Mouse (Mus musculus): Measurements from ENCODE around the gene Mr1. TPM values are rescaled to one million over a fixed set of nuclear protein-coding genes. Genes with fewer than 3 reads are reported as not detected.
"Not testable (repeated sequence)": the region's sequence is repeated elsewhere in the genome, so short reads cannot be mapped to it uniquely, and the experiment has no call there.

The Mr1 gene
- total RNA-seq (2021), result 1 to 10 TPM; 2.1 to 3.1 TPM
- long read RNA-seq, experiment 1, partial matches to known transcripts, result 0 of 3 reads
- long read RNA-seq, experiment 1, other reads (novel, unspliced or antisense), result 0 of 3 reads
- long read RNA-seq, experiment 2, partial matches to known transcripts, result 0 of 1 reads
- long read RNA-seq, experiment 2, other reads (novel, unspliced or antisense), result 0 of 1 reads

DNA sequence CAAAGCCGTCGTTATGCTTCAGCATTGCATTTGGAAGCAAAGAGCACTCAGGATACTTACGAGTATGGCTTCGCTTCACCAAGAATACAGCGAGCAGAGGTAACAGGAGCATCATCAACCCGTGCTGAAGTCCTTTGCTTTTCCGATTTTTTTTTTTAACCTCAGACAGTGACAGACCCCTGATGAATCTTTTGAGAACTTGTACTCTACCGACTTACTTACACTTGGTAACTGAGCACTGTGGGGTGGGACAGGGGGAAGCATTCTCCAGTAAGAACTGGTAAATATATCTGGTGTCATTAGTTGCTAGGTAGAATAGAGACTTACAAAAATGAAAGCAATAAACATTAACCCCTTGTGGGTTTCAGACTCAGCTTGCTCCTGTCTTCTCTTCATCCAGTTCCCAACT lies at the start of gene Mr1:
Mr1 (minus strand) TSS at position 243 of the 409 bp plus-strand sequence.
- no peak for DNase-seq (ENCODE audit: extremely low spot score in 1 of 2, low spot score in 2 of 2)
- intact Hi-C loops (cut with DNase I), result no loop called here
- H3K4me3 ChIP-seq, result peak within 1 kb of the TSS; percentile 43
- no peak for TF ChIP-seq CTCF (IDR thresholded peaks at IDR 0.05)
- H3K27ac ChIP-seq, result peak within 1 kb of the TSS; percentile 38

DNA sequence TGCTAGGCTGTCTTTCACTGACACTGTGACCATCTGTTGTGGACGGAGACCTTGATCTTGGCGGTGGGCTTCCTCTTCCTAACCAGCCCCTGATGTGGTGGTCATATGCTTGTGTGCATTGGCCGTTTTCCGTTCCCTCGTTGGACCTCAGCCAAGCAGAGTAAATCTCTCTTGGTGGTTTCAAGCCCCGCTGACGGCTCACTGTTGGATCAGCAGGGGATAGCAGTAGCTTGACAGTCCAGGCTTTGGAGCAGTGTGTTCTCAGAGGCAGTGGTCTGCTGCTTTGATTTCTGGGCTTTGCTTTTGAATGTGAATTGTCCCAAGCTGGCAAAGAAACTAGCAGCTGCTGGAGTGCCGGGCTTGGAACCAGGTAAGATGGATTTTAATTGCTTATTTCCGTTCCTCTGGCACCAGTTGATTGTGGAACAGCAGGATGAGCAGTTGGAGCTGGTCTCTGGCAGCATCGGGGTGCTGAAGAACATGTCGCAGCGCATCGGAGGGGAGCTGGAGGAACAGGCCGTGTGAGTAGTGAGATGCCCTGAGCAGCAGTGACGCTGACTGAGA lies 46.3 kb upstream of the Mr1 start:
- TF ChIP-seq CTCF (IDR thresholded peaks at IDR 0.05), result no peak
- no peak for DNase-seq (ENCODE audit: extremely low spot score in 1 of 2, low spot score in 2 of 2)
- no peak overlapping the region for H3K4me3 ChIP-seq
- intact Hi-C loops (cut with DNase I), result no loop called here
- H3K27ac ChIP-seq, result no peak overlapping the region; the same call in 1 of the 2 replicates

- no peak overlapping the region for H3K27ac ChIP-seq
- H3K4me3 ChIP-seq, result no peak overlapping the region
- TF ChIP-seq CTCF (IDR thresholded peaks at IDR 0.05), result no peak
- no peak for DNase-seq (ENCODE audit: extremely low spot score in 1 of 2, low spot score in 2 of 2)
- intact Hi-C loops (cut with DNase I), result no loop called here
These were observed 45.1 kb upstream of the Mr1 start for GRCm38 (mm10) chr1:155191671-155192070.

DNA sequence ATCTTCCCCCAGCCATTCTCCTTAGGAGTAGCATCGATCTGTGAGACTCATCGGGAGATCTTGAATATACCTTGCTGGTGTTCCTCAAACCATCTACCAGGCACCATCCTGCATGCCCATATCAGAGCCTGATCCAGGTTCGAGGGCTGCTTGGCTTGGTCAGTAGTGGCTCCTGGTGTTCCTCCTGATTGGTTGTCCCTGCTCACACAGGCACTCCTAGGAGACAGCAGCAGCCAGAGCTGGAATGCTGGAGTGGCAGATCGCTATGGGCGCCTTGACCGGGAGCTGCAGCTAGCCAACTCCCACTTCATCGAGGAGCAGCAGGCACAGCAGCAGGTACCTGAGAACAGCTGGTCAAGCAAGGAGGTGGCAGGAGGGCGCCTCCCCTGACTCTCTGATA lies 44.6 kb upstream of the Mr1 start:
- TF ChIP-seq CTCF (IDR thresholded peaks at IDR 0.05), result no peak
- no peak for DNase-seq (ENCODE audit: extremely low spot score in 1 of 2, low spot score in 2 of 2)
- intact Hi-C loops (cut with DNase I), result no loop called here
- H3K4me3 ChIP-seq, result no peak overlapping the region
- H3K27ac ChIP-seq, result no peak overlapping the region

- no peak for DNase-seq (ENCODE audit: extremely low spot score in 1 of 2, low spot score in 2 of 2)
- no peak for TF ChIP-seq CTCF (IDR thresholded peaks at IDR 0.05)
- intact Hi-C loops (cut with DNase I), result no loop called here
- no peak overlapping the region for H3K4me3 ChIP-seq
- H3K27ac ChIP-seq, result no peak overlapping the region
These were observed 42.0 kb upstream of the Mr1 start for GRCm38 (mm10) chr1:155188656-155189055.

- TF ChIP-seq CTCF (IDR thresholded peaks at IDR 0.05), result no peak
- no peak overlapping the region for H3K27ac ChIP-seq
- intact Hi-C loops (cut with DNase I), result no loop called here
- no peak overlapping the region for H3K4me3 ChIP-seq
- no peak for DNase-seq (ENCODE audit: extremely low spot score in 1 of 2, low spot score in 2 of 2)
These were observed 37.6 kb upstream of the Mr1 start for GRCm38 (mm10) chr1:155184191-155184590.

GRCm38 (mm10) chr1:155178192-155178924 lies 31.7 kb upstream of the Mr1 start:
- TF ChIP-seq CTCF (IDR thresholded peaks at IDR 0.05), result no peak
- intact Hi-C loops (cut with DNase I), result no loop called here
- H3K4me3 ChIP-seq, result no peak overlapping the region
- DNase-seq (ENCODE audit: extremely low spot score in 1 of 2, low spot score in 2 of 2), result no peak
- no peak overlapping the region for H3K27ac ChIP-seq

DNA sequence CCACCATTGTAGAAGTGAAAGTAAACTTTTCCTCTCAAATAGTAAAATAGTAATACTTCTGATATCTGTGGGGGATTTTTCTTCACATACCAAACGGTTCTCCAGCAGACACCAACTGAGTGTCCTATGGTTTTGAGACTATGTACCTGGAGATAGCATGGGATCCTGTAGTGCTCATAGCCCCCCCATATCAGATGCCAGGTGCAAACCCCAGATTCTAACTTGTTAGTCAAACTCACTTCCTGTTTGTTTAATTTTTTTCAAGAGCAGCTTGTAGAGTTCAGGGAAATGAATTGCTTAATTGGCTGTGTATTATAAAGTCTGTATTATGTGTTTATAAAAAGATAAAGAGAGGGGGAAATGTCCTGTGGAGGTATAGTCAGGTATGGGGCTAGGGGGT lies 27.8 kb upstream of the Mr1 start:
- no peak overlapping the region for H3K27ac ChIP-seq
- TF ChIP-seq CTCF (IDR thresholded peaks at IDR 0.05), result no peak
- intact Hi-C loops (cut with DNase I), result no loop called here
- no peak overlapping the region for H3K4me3 ChIP-seq
- DNase-seq (ENCODE audit: extremely low spot score in 1 of 2, low spot score in 2 of 2), result no peak

DNA sequence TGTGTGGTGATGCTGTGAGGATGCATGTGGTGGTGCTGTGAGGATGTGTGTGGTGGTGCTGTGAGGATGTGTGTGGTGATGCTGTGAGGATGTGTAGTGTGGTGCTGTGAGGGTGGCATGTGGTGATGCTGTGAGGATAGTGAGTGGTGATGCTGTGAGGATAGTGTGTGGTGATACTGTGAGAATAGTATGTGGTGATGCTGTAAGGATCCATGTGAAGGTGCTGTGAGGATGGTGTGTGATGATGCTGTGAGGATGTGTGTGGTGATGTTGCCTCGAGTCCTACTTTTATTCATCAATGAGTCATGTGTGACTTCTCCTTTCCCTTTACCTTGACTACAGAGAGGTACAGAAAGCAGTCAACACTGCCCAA lies 27.0 kb upstream of the Mr1 start:
- DNase-seq (ENCODE audit: extremely low spot score in 1 of 2, low spot score in 2 of 2); H3K27ac ChIP-seq; H3K4me3 ChIP-seq; intact Hi-C loops (cut with DNase I): not testable (repeated sequence)

DNA sequence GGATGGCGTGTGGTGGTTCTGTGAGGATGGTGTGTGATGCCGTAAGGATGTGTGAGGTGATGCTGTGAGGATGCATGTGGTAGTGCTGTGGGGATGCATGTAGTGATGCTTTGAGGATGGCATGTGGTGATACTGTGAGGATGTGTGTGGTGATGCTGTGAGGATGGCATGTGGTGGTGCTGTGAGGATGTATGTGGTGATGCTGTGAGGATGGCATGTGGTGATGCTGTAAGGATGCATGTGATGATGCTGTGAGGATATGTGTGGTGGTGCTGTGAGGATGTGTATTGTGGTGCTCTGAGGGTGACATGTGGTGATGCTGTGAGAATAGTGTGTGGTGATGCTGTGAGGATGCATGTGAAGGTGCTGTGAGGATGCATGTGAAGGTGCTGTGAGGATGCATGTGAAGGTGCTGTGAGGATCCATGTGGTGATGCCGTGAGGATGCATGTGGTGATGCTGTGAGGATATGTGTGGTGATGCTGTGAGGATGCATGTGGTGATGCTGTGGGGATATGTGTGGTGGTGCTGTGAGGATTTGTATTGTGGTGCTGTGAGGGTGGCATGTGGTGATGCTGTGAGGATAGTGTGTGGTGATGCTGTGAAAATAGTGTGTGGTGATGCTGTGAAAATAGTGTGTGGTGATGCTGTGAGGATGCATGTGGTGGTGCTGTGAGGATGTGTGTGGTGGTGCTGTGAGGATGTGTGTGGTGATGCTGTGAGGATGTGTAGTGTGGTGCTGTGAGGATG lies 26.5 kb upstream of the Mr1 start:
- intact Hi-C loops (cut with DNase I), result no loop called here
- DNase-seq (ENCODE audit: extremely low spot score in 1 of 2, low spot score in 2 of 2), result no peak
- TF ChIP-seq CTCF (IDR thresholded peaks at IDR 0.05), result no peak
- no peak overlapping the region for H3K27ac ChIP-seq
- H3K4me3 ChIP-seq, result no peak overlapping the region

DNA sequence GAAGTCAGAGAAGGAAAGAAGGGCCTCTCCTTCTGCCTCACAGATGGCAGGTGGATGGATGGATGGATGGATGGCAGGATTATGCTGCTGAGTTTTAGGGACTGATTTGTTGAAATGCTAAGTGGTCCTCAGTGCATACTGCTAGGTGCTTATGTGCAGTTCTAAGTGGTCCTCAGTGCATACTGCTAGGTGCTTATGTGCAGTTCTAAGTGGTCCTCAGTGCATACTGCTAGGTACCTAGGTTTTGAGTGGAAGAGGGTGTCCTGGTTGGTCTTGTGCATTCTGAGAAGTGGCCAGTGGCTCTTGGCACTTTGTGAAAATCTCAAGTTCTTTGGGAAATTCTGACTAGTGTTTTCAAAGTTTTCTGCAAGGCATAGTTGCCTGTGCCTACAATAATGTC lies 23.3 kb upstream of the Mr1 start:
- no peak overlapping the region for H3K27ac ChIP-seq
- DNase-seq (ENCODE audit: extremely low spot score in 1 of 2, low spot score in 2 of 2), result no peak
- TF ChIP-seq CTCF (IDR thresholded peaks at IDR 0.05), result no peak
- intact Hi-C loops (cut with DNase I), result loop anchor here (10.0 kb wide), 1 partner anchor 115 kb away; no protein-coding TSS in a partner anchor
- H3K4me3 ChIP-seq, result no peak overlapping the region

DNA sequence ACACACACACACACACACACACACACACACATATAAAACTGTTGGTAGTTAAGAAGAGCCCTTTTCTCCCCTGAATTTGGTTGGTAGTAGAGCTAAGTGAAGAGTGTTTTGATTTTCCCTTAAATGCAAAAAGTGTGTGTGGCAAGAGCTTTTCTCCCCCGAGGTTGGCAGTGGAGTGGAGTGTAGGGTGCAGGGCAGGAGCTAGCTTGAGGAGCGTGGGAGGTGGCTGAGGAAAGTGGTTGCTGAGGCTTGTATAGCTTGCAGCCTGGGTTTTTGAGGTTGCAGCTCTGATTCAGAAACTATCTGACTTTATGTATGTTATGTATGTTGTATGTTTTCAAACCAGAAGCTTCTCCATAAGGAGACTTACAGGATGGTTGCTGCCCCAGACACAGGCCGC lies 20.8 kb upstream of the Mr1 start:
- no peak for DNase-seq (ENCODE audit: extremely low spot score in 1 of 2, low spot score in 2 of 2)
- TF ChIP-seq CTCF (IDR thresholded peaks at IDR 0.05), result no peak
- Histone ChIP-seq H3K4me3 (no peak overlapping the region), H3K27ac (no peak overlapping the region; the same call in 1 of the 2 replicates)
- intact Hi-C loops (cut with DNase I), result loop anchor here (10.0 kb wide), 1 partner anchor 117 kb away; no protein-coding TSS in a partner anchor
